Mouse (Mus musculus) bone marrow, adult 2 months (tissue): ENCODE data around the gene Rex1bd. TPM values are rescaled to one million over a fixed set of nuclear protein-coding genes. Genes with fewer than 3 reads are reported as not detected.

ENCODE experiments used
- H3K27ac ChIP-seq: fragments of 200-500 bp; 2 replicates; pipeline ENCODE4 v1.5.1; 2012; ENCODE audit warnings: low read depth, mild to moderate bottlenecking, control low read depth, inconsistent platforms, low read length; ENCODE audit not compliant: control insufficient read depth, poor library complexity, insufficient read depth
- H3K4me1 ChIP-seq: fragments of 200-500 bp; 2 replicates; pipeline ENCODE4 v1.6.1; 2011; ENCODE audit warnings: low read length; ENCODE audit not compliant: control insufficient read depth, insufficient read depth
- H3K4me3 ChIP-seq: fragments of 200-500 bp; replicated peaks from 2 replicates; pipeline ENCODE3; 2011; ENCODE audit warnings: mild to moderate bottlenecking, low read depth, low read length, control low read depth; ENCODE audit not compliant: control insufficient read depth
- CTCF ChIP-seq: fragments of 200-500 bp; IDR thresholded peaks from 2 replicates; pipeline ENCODE4 v1.5.1; 2011; ENCODE audit warnings: low read length, control low read depth; ENCODE audit not compliant: control insufficient read depth, insufficient read depth
- POLR2A ChIP-seq: fragments of 200-500 bp; IDR thresholded peaks from 2 replicates; pipeline ENCODE4 v1.6.1; 2011; ENCODE audit warnings: low read depth, mild to moderate bottlenecking, control low read depth, low read length, borderline replicate concordance; ENCODE audit not compliant: control insufficient read depth
- WGBS: fragments of 180-500 bp; shearing (Covaris S2); methylation state at CpG from one replicate; pipeline ENCODE4 v1.1.7; 2018; 5-methylcytosine and 5-hydroxymethylcytosine counted together
- polyA plus RNA-seq: library from polyadenylated mRNA; stranded (reverse); fragments of >200 nt; gene quantifications from 2 replicates; pipeline ENCODE4 v1.2.4, GENCODE M21; 2011; ENCODE audit warnings: low replicate concordance; ENCODE audit not compliant: missing spikeins, insufficient read depth, insufficient read length

Gene Rex1bd
- polyA plus RNA-seq, 1 experiment = 63.6 TPM

GRCm38 (mm10) chr8:70535701-70536100 lies 29.1 kb upstream of the Rex1bd start:
- H3K27ac ChIP-seq = no peak overlapping the region
- H3K4me1 ChIP-seq = peaks cover 4% of the 10 kb centered on the region; the same call in 1 of the 2 replicates
- 90% methylated on average over 2 of the region's 2 CpGs for WGBS
- TF ChIP-seq CTCF = no peak
- TF ChIP-seq POLR2A = no peak
- H3K4me3 ChIP-seq = no peak overlapping the region

- Histone ChIP-seq H3K4me1 (peaks cover under 1% of the 10 kb centered on the region; the same call in 1 of the 2 replicates), H3K27ac (no peak overlapping the region), H3K4me3 (no peak overlapping the region)
- TF ChIP-seq POLR2A (no peak), CTCF (no peak)
- WGBS = 83% methylated on average over 3 of the region's 3 CpGs
These were observed 28.7 kb upstream of the Rex1bd start for GRCm38 (mm10) chr8:70535221-70535620.

DNA sequence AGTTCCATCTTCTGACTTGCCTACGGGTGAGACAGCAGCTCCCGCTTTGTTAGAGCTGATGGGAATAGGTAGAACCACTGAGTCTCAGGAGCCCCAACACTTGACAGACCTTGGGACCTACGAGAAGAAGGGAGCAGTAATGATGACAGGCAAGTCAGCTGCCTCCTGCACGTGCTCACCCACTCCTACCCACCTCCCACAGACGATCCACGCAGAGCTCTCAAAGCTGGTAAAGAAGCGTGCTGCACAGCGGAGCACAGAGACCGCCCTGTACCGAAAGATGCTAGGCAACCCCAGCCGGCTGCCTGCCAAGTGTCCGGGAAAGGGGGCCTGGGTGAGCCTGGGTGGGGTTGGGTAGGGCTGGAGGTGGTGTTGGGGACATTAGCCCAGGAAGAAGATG lies 27.7 kb upstream of the Rex1bd start:
- H3K27ac ChIP-seq = no peak overlapping the region
- no peak overlapping the region for H3K4me3 ChIP-seq
- TF ChIP-seq CTCF (no peak), POLR2A (no peak)
- H3K4me1 ChIP-seq = no peaks in the 10 kb centered on the region; the same call in 1 of the 2 replicates
- WGBS = 92% methylated on average over 12 of the region's 12 CpGs

GRCm38 (mm10) chr8:70530314-70530713 lies 23.8 kb upstream of the Rex1bd start:
- H3K27ac ChIP-seq = no peak overlapping the region
- TF ChIP-seq POLR2A (no peak), CTCF (no peak; the same call in 1 of the 2 replicates)
- 85% methylated on average over 2 of the region's 2 CpGs for WGBS
- H3K4me3 ChIP-seq = no peak overlapping the region
- H3K4me1 ChIP-seq = peaks cover 5% of the 10 kb centered on the region

- 65% methylated on average over 3 of the region's 3 CpGs for WGBS
- no peak for TF ChIP-seq CTCF
- TF ChIP-seq POLR2A = no peak
- Histone ChIP-seq H3K27ac (no peak overlapping the region), H3K4me1 (peaks cover 5% of the 10 kb centered on the region), H3K4me3 (no peak overlapping the region)
These were observed 23.2 kb upstream of the Rex1bd start for GRCm38 (mm10) chr8:70529741-70530161.

DNA sequence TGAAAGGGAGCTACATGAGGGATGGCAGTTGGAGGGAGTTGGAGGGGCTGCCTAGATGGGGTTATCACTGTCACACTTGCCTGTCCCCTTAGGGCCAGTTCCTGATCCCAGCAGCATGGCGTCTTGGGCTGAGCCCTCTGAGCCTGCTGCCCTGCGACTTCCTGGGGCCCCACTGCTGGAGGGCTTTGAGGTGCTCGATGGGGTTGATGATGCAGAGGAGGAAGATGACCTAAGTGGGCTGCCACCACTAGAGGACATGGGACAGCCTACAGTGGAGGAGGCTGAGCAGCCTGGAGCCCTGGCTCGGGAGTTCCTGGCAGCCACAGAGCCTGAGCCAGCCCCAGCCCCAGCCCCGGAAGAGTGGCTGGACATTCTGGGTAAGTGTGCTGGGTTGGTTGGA lies 22.7 kb upstream of the Rex1bd start:
- H3K4me1 ChIP-seq = peaks cover 5% of the 10 kb centered on the region

GRCm38 (mm10) chr8:70528182-70528797 lies 21.7 kb upstream of the Rex1bd start:
- peaks cover 5% of the 10 kb centered on the region for H3K4me1 ChIP-seq
- 12% methylated on average over 13 of the region's 13 CpGs for WGBS
- peak overlapping the region; percentile 88 for H3K4me3 ChIP-seq
- peak overlapping the region; percentile 87 for H3K27ac ChIP-seq
- TF ChIP-seq CTCF (no peak), POLR2A (no peak)

More for the DNA sequence above, 22.7 kb upstream of the Rex1bd start:
- TF ChIP-seq POLR2A = no peak
- no peak for TF ChIP-seq CTCF
- Histone ChIP-seq H3K27ac (no peak overlapping the region), H3K4me3 (no peak overlapping the region)
- WGBS = 37% methylated on average over 5 of the region's 5 CpGs

DNA sequence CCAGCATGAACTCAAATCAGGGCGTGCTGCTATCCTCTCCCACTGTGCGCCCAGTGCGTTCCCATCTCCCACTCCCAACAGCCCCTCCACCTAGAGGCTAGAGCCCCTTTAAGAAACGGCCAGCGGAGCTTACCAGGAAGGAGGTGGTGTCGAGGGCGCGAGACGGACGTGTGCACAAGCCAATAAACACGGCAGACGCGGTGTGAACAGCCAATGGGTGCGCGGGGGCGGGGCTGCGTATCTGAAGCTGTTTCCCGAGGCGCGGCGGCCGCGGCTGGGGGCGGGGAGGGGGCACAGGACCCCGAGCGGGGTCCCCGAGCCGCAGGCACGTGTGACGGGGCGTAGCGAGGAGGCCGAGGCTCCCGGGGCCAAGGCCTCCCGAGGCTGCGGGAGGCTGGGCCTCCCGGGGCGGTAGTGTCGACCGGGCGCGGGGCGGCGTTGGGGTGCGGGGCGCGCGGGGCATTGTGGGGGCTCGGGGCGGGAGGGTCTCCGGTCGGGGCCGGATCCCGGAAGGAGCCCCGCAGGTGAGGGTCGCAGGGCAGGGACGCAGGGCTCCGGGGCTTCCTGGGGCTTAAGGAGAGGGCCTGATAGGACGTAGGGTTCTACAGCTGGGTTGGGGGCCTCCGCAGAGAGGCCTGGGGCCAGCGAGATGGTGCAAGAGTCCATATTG lies 21.1 kb upstream of the Rex1bd start, which contains the start of the genes Fkbp8 and Kxd1:
Fkbp8 (plus strand) TSS at position 213 of the 670 bp plus-strand sequence.
Kxd1 (minus strand) TSS at position 445 of the 670 bp plus-strand sequence.
- peaks cover 5% of the 10 kb centered on the region for H3K4me1 ChIP-seq
- WGBS = under 1% methylated on average over 61 of the region's 61 CpGs
- H3K27ac ChIP-seq = peak within 1 kb of the TSS; percentile 87
- peak within 1 kb of the TSS; percentile 88 for H3K4me3 ChIP-seq
- TF ChIP-seq CTCF = no peak
- peak; percentile 59 for TF ChIP-seq POLR2A

- Histone ChIP-seq H3K4me3 (peak overlapping the region; percentile 88), H3K4me1 (peaks cover 5% of the 10 kb centered on the region), H3K27ac (peak overlapping the region; percentile 44)
- 0% methylated on average over 8 of the region's 8 CpGs for WGBS
- TF ChIP-seq CTCF (no peak), POLR2A (no peak)
These were observed 20.6 kb upstream of the Rex1bd start for GRCm38 (mm10) chr8:70527111-70527511.
